Mouse (Mus musculus) naive thymus-derived CD4-positive, alpha-beta T cell, adult 2 months (primary cell): ENCODE measurements around the gene Rcor1.

ENCODE experiments used
- DNase-seq: peaks from one replicate; pipeline ENCODE4 v3.0.0-alpha.2; 2011; ENCODE audit warnings: low read depth

Rcor1 gene

GRCm38 (mm10) chr12:111164310-111164751 lies 125.2 kb downstream of the Rcor1 start:
- DNase-seq = peak; percentile 84

GRCm38 (mm10) chr12:111165146-111165812 lies 126.1 kb downstream of the Rcor1 start:
- DNase-seq = peak; percentile 62
